Mouse (Mus musculus): ENCODE measurements around the gene Cntnap2. TPM values are rescaled to one million over a fixed set of nuclear protein-coding genes. Genes with fewer than 3 reads are reported as not detected.

Gene Cntnap2
- 1 to 10 TPM; 3.2 to 4.8 TPM for total RNA-seq (2021)
- long read RNA-seq, experiment 1, partial matches to known transcripts: 0 of 5 reads
- long read RNA-seq, experiment 1, other reads (novel, unspliced or antisense): 5 of 5 reads
- long read RNA-seq, experiment 2, partial matches to known transcripts: 0 of 5 reads
- long read RNA-seq, experiment 2, other reads (novel, unspliced or antisense): 5 of 5 reads

DNA sequence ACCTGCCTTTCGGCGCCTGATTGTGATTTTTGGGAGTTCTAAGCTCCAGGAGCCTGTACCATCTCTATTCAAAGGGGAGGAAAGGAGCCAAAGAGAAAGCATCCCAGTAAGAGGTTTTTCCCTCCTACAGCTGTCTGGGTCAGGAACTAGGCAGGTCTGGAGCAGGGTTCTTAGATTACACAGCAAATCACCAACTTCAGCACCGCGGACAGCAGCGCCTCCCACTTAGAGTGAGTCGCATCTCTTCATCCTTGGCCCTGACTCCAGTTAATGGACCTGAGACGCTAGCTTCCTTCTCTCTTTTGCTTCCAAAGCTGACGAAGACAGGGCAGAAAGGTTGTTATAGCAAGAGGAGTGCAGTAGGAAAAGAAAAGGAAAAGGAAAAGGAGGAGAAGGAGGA, at the start of gene Cntnap2:
TSS of gene Cntnap2 (plus strand) at position 267 of the 400 bp plus-strand sequence.
- peak; percentile 78 for DNase-seq

GRCm38 (mm10) chr6:45026011-45026682, 33.0 kb upstream of the Cntnap2 start:
- DNase-seq: peak; percentile 41

DNA sequence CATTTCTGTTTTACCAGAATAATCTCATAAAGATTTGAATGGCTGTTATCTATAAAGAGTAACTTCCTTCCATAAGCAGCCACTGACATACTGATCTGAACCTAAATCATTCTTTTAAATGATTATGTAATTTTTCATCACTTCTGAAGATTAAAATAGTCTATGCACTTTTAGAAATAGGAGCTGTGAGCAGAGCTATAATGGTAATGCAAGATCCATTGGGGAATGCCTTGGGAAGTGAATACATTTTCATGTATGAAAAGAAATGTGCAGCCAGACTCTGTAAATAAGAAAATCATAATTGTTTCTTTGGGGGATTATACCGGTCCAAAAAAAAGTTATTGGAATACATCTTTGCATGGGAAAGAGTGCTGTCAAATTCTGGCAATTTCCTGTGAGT, 19.7 kb upstream of the Cntnap2 start:
- no peak for DNase-seq

GRCm38 (mm10) chr6:45059556-45060471, 657 bp downstream of the Cntnap2 start:
- peak; percentile 27 for DNase-seq

- no peak for DNase-seq
These were observed 3.2 kb downstream of the Cntnap2 start for GRCm38 (mm10) chr6:45062214-45062997.

GRCm38 (mm10) chr6:45088304-45088703, 29.1 kb downstream of the Cntnap2 start:
- DNase-seq: peak; percentile 7

GRCm38 (mm10) chr6:45113613-45114012, 54.5 kb downstream of the Cntnap2 start:
- DNase-seq: no peak

DNA sequence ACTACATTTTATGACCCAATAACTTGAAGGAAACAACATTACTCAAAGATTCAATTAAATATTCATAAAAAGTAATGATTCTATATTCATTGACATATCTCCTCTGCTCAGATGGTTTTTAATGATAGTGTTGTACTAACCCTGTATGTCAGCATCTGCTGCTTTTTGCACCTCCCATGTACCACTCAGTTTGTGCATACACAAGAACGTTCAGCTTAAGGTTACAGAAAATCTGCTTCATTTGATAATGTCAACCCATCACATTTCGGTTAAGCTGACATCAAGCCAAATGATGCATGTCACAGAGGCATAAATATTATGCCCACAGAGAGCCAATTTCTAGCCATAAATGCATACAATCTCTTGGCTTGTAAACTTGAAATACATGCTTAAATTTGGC, 85.7 kb downstream of the Cntnap2 start:
- no peak for DNase-seq

GRCm38 (mm10) chr6:45205039-45205438, 145.9 kb downstream of the Cntnap2 start:
- no peak for DNase-seq

DNA sequence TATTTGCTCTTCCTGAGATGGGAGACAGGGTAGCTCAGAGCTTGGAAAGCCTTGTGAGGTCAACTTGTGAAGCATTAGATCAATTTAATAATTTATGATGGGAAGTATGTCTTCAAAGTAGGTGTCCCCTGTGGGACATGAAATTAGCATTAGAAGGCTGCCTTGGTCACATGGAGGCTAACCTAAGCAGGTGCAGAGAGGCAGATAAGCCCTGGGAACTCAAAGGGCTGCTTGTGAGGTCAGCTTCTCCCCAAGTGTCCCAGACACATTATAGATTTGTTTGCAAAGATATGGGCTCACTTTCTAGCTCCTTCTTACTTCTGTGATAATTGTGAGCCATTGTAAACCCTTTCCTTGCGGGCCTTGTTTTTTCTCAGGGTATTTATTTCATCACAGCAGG, 155.2 kb downstream of the Cntnap2 start:
- DNase-seq: no peak

- DNase-seq: no peak
These were observed 169.8 kb downstream of the Cntnap2 start for GRCm38 (mm10) chr6:45229002-45229401.

DNA sequence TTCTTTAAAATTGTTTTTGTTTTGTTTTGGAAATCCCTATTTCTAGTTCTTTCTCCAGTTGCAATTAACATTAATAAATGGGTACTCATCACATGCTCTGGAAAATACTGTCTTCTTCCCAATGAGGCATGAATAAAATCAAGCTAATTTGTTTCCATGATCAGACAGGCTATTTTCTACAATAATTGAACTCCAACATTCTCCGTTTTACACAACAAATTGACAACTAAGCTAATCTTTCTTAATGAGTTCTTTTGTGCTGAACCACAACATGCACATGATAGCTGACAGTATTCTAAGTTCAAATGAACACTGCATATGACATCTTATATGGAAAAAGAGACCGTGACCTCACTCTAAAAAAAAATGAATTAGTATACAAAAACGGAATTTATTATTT, 173.4 kb downstream of the Cntnap2 start:
- DNase-seq: no peak

- DNase-seq: no peak
These were observed 177.4 kb downstream of the Cntnap2 start for GRCm38 (mm10) chr6:45236531-45236930.

GRCm38 (mm10) chr6:45238117-45238516, 179.0 kb downstream of the Cntnap2 start:
- DNase-seq: no peak

DNA sequence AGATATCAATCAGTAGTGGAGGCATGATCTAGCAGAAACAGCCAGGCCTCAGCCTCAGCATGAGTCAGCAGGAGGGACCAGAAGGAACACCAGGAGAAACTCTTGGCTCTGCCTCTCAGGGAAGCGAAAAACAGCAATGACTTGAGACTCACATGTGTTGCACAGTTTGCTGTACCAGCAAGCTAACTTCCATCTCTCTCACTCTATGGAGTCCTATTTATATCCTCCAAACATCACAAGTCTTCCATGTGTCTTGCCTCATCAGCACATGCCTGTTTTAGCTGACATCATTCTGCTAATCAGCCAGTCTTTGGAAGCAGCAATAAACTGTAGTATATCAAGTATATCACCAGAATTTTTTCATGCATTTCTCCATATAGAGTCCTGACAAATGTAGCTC, 182.1 kb downstream of the Cntnap2 start:
- no peak for DNase-seq

DNA sequence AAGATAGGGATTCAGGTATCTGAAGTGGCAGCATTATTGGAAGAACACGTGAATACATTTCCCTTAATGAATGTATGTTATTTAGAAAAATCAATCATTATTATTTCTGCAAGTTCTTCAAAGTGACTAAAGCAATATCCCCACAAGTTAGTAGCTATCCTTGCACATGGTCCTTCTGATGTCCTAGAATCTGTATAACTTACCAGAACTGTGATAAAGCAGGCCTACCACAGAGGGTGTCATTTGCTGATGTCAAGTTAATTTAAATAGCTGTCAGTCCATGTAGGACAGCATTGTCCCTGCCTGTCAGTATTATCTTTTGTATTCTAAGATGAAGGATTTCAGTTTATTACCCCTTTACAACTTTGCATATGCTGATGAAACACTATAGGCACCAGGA, 185.5 kb downstream of the Cntnap2 start:
- no peak for DNase-seq

- no peak for DNase-seq
These were observed 198.9 kb downstream of the Cntnap2 start for GRCm38 (mm10) chr6:45258047-45258446.

DNA sequence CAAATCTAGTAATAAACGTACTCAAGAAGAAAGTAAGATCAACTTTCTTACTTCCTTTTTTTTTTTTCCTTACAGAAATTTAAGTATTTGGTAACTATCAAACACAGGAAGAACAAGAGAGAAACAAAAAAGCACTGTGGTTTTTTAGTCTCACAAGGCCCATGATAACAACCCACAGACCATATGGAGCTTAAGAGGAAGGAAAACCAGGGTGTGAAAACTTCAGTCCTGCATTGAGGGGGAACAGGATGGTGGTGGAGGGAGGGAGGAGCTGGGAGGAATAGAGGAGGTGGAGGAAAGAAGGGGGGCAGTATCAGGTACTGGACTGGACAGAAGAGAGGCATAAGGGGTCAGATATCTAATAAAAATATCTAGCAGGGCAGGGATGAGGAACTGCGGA, 212.4 kb downstream of the Cntnap2 start:
- DNase-seq: no peak

GRCm38 (mm10) chr6:45273259-45273775, 214.2 kb downstream of the Cntnap2 start:
- no peak for DNase-seq

DNA sequence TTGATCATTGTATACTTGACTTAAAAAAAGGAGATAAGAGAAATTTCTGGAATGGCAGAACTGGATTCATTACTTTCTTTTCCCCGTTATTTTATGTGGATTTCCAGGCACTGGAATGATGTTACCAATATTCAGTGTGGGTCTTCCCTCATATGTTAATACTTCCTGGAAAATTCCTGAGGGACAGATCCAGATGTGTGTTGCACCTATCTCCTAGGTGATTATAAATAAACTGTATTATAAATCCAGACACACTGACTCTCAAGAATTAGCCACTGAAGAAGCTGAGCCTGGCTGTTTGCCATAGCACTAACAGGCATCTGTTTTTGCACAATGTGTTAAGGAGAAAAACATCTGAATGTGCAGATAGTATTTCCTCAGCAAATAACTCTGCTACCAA, 231.0 kb downstream of the Cntnap2 start:
- DNase-seq: no peak

GRCm38 (mm10) chr6:45317455-45317854, 258.3 kb downstream of the Cntnap2 start:
- DNase-seq: no peak

- peak; percentile 75 for DNase-seq
These were observed 264.3 kb downstream of the Cntnap2 start for GRCm38 (mm10) chr6:45323505-45323904.
